Mouse (Mus musculus): ENCODE results near the gene Fbxl13.

Fbxl13 gene

DNA sequence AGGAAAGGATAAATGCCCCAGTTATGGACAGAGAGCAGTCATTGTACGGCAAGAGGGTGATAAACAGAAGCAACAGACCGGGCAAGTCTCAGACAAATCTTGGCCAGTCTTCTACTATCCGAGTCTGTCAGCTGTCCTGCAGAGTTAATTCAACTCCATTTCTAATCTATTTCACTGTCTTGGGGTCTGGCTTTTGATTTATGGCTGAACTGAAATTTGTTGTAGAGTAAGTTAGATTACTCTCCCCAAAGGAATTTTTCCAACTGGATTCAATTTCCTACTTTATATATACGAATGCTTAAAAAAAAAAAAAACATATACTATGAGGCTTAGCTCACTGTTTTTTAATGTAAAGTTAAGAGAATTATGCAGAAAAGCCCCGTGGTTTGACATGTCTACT is 158.6 kb downstream of the Fbxl13 start:
- no peak for DNase-seq (ENCODE audit: low read depth, low spot score)

GRCm38 (mm10) chr5:21485197-21485829 is 160.1 kb downstream of the Fbxl13 start:
- no peak for DNase-seq (ENCODE audit: low read depth, low spot score)

GRCm38 (mm10) chr5:21483275-21483674 is 162.2 kb downstream of the Fbxl13 start:
- DNase-seq (ENCODE audit: low read depth, low spot score), result no peak

DNA sequence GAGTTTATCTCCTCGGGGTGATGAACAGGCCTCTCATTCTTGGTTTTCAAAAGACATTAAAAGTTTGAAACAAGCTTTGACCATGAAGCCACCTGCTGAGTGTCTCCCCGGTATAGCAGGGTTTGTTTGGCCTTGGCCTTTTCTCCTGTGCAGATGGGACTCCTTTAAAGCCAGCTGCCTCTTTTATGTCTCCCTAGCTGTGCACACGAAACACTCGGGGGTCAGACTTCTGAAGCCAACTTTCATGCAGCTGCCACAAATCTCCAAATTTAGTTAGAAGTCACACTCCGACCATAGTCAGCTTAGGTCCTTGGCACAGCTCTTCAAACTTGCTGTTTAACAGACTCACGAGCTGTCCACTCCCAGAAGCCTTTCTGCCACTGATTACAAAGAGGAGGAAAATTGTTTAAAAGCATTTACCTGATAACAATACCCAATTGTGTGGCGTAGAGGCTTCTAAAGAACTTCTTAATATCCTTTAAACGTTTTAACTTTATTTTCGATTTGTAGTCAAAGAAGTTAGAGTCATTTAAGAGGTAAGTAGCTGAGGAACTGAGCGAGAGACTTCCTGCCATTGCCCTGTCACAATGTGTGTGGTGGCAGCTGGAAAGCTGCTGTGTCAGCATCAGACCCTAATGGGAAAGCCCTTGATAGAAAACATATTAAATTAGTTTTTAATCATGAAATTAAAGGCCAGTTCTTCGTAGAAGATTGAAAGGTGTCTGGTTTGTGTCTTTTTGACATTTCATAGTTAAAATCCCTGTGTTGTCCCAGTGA is 162.8 kb downstream of the Fbxl13 start:
- no peak for DNase-seq (ENCODE audit: low read depth, low spot score)

GRCm38 (mm10) chr5:21481521-21481920 is 163.9 kb downstream of the Fbxl13 start:
- no peak for DNase-seq (ENCODE audit: low read depth, low spot score)

DNA sequence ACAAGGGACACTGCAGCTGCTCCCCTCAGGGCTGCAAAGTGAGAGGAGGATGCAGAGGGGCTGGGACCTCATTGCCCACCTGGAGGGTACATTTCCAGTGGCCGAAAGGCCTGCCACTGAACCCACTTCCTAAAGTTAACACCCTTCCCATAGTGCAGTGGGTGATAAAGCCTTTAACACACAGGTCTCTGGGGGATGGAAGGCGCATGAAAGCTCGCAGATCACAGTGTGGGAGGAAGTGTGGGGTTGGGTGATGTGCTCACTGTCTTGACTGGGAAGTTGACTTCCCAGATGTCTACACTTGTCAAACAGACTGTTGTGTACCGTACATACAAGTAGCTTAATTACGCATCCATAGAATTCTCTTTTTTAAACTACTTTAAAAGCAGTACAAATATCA is 165.7 kb downstream of the Fbxl13 start:
- DNase-seq (ENCODE audit: low read depth, low spot score), result no peak

GRCm38 (mm10) chr5:21478428-21478827 is 167.0 kb downstream of the Fbxl13 start:
- no peak for DNase-seq (ENCODE audit: low read depth, low spot score)

GRCm38 (mm10) chr5:21468100-21468499 is 177.3 kb downstream of the Fbxl13 start:
- DNase-seq (ENCODE audit: low read depth, low spot score), result no peak

DNA sequence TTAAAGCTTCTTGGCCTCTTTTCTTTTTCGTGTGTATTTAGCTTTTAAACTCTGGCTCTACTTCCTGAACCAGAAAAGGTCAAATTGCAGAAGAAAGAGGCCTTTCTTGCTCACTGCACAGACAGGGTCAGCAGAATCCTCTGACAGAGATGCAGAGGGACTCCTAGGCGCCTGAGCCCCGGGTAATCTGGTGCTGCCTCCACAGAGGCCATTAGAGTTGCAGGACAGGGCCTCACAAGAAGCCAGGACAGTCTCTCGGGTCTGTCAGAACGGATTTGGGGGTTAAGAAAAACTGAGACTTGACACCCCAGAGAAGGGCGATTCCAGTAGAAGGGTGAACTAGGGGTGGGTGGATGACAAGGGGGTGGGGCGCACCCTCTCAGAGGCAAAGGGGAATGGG is 178.0 kb downstream of the Fbxl13 start:
- no peak for DNase-seq (ENCODE audit: low read depth, low spot score)

DNA sequence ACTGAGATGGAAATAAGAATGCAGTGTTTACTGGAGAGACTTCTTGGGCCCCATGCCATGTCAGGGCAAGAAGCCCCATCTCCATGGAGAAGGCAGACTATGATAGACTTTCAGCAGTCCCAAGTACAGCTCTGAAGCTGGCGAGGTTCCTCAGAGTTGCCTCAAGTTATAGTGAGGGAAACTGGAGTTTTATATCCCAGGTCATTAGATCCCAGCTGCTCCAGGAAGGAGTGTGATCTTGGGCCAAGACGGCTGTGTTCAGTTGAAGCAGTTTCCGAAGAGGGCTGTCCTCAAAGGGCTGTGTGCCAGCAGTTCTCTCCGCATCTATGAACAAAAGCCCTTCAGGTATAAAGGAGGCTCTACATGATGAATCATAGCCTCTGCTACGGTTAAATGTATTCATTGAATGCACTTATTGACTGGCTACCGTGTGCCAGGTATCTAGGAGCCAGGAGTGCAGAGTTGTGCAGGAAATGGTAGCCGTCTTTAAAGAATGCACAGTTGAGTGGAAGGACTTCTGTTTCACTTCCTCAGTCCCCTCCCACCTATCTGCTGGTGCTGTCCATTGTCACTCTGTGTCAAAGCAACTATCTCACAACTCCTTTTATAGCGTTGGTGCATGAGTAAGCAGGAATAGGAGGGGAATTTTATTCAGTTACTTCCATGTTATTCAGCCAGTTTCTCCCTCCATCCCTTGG is 204.5 kb downstream of the Fbxl13 start:
- no peak for DNase-seq (ENCODE audit: low read depth, low spot score)

- no peak for DNase-seq (ENCODE audit: low read depth, low spot score)
Measured at GRCm38 (mm10) chr5:21439446-21440110, 205.9 kb downstream of the Fbxl13 start.

- no peak for DNase-seq (ENCODE audit: low read depth, low spot score)
Measured at GRCm38 (mm10) chr5:21438428-21438827, 207.0 kb downstream of the Fbxl13 start.

GRCm38 (mm10) chr5:21436471-21436975 is 208.9 kb downstream of the Fbxl13 start:
- DNase-seq (ENCODE audit: low read depth, low spot score), result no peak

- peak; percentile 67 for DNase-seq (ENCODE audit: low read depth, low spot score)
Measured at GRCm38 (mm10) chr5:21434148-21434929, 211.1 kb downstream of the Fbxl13 start.
